Mouse (Mus musculus) forebrain, embryonic 13.5 days (tissue): ENCODE results near the gene Cldn19. TPM values are rescaled to one million over a fixed set of nuclear protein-coding genes. Genes with fewer than 3 reads are reported as not detected.

Experiments
- ATAC-seq: fragments of 200-750 bp; cut with Nextera tagmentation; 2 replicates; pipeline ENCODE4 v1.8.0; 2017
- H3K27ac ChIP-seq: fragments of 300-500 bp; sonication (generic); 2 replicates; pipeline ENCODE4 v1.5.1; 2015; ENCODE audit warnings: inconsistent platforms, mild to moderate bottlenecking, moderate library complexity
- H3K27me3 ChIP-seq: fragments of 300-500 bp; sonication (generic); 2 replicates; pipeline ENCODE4 v1.6.1; 2015; ENCODE audit warnings: mild to moderate bottlenecking, inconsistent platforms
- H3K36me3 ChIP-seq: fragments of 300-500 bp; sonication (generic); 2 replicates; pipeline ENCODE4 v1.6.1; 2015; ENCODE audit warnings: mild to moderate bottlenecking, inconsistent platforms; ENCODE audit not compliant: poor library complexity, severe bottlenecking
- H3K4me1 ChIP-seq: fragments of 300-500 bp; sonication (generic); 2 replicates; pipeline ENCODE4 v1.6.1; 2015; ENCODE audit warnings: inconsistent platforms
- H3K4me2 ChIP-seq: fragments of 300-500 bp; sonication (generic); 2 replicates; pipeline ENCODE4 v1.6.1; 2015; ENCODE audit warnings: inconsistent platforms, mild to moderate bottlenecking, moderate library complexity
- H3K4me3 ChIP-seq: fragments of 300-500 bp; sonication (generic); 2 replicates; pipeline ENCODE4 v1.5.1; 2015; ENCODE audit warnings: mild to moderate bottlenecking, inconsistent platforms
- H3K9ac ChIP-seq: fragments of 300-500 bp; sonication (generic); 2 replicates; pipeline ENCODE4 v1.6.1; 2015; ENCODE audit warnings: mild to moderate bottlenecking, inconsistent platforms
- H3K9me3 ChIP-seq: fragments of 300-500 bp; sonication (generic); replicated peaks from 2 replicates; pipeline ENCODE4 v1.6.1; 2016; ENCODE audit warnings: inconsistent platforms
- WGBS: fragments of 180-500 bp; shearing (Covaris S2); methylation state at CpG from one replicate; pipeline ENCODE4 v1.1.7; 2015; 5-methylcytosine and 5-hydroxymethylcytosine counted together
- polyA plus RNA-seq: library from polyadenylated mRNA; unstranded; fragments of >200 nt; fragmentation: Nextera tagmentation; extraction: Ambion mirVana; gene quantifications from 2 replicates; pipeline ENCODE4 v1.2.1, GENCODE M21; 2015

The Cldn19 gene
- polyA plus RNA-seq, 1 experiment from 2014 or later = 0.18 TPM

GRCm38 (mm10) chr4:119285336-119285735 is 30.1 kb downstream of the Cldn19 start:
- H3K4me1 ChIP-seq = peaks cover 18% of the 10 kb centered on the region; the same call in 1 of the 2 replicates
- no peak overlapping the region for H3K4me3 ChIP-seq
- 84% methylated on average over 2 of the region's 2 CpGs for WGBS
- no peaks in the 10 kb centered on the region for H3K27me3 ChIP-seq
- no peaks in the 10 kb centered on the region for H3K9me3 ChIP-seq
- no peak for ATAC-seq
- no peak overlapping the region for H3K4me2 ChIP-seq
- H3K36me3 ChIP-seq = peaks cover 69% of the 10 kb centered on the region
- no peak overlapping the region for H3K9ac ChIP-seq
- no peak overlapping the region for H3K27ac ChIP-seq

GRCm38 (mm10) chr4:119291921-119292320 is 36.7 kb downstream of the Cldn19 start:
- no peak for ATAC-seq
- H3K4me1 ChIP-seq = peaks cover 43% of the 10 kb centered on the region
- H3K27me3 ChIP-seq = no peaks in the 10 kb centered on the region
- peak overlapping the region; percentile 94 for H3K9ac ChIP-seq
- peak overlapping the region; percentile 86 for H3K4me2 ChIP-seq
- no peaks in the 10 kb centered on the region for H3K9me3 ChIP-seq
- WGBS = 63% methylated on average over 1 of the region's 1 CpGs
- H3K27ac ChIP-seq = no peak overlapping the region
- H3K4me3 ChIP-seq = peak overlapping the region; percentile 96
- H3K36me3 ChIP-seq = peaks cover 29% of the 10 kb centered on the region

GRCm38 (mm10) chr4:119292771-119293573 is 37.8 kb downstream of the Cldn19 start:
- no peaks in the 10 kb centered on the region for H3K9me3 ChIP-seq
- WGBS = under 1% methylated on average over 24 of the region's 24 CpGs
- H3K27me3 ChIP-seq = no peaks in the 10 kb centered on the region
- ATAC-seq = 0 out of 2 replicates have a peak, but pooled peaks have one; percentile 25
- H3K4me2 ChIP-seq = peak overlapping the region; percentile 86
- H3K4me3 ChIP-seq = peak overlapping the region; percentile 96
- H3K27ac ChIP-seq = peak overlapping the region; percentile 86
- H3K9ac ChIP-seq = peak overlapping the region; percentile 94
- peaks cover 41% of the 10 kb centered on the region for H3K4me1 ChIP-seq
- peaks cover 23% of the 10 kb centered on the region for H3K36me3 ChIP-seq

- Histone ChIP-seq H3K27ac (peak overlapping the region; percentile 86), H3K9me3 (no peaks in the 10 kb centered on the region), H3K36me3 (peaks cover 17% of the 10 kb centered on the region), H3K9ac (peak overlapping the region; percentile 94), H3K4me3 (peak overlapping the region; percentile 96), H3K4me2 (peak overlapping the region; percentile 86), H3K27me3 (no peaks in the 10 kb centered on the region), H3K4me1 (peaks cover 41% of the 10 kb centered on the region)
- 0% methylated on average over 42 of the region's 80 CpGs for WGBS
- ATAC-seq = peak; percentile 25
Measured at GRCm38 (mm10) chr4:119293574-119294258, 38.5 kb downstream of the Cldn19 start.

- no peaks in the 10 kb centered on the region for H3K9me3 ChIP-seq
- H3K9ac ChIP-seq = peak within 1 kb of the TSS; percentile 94
- H3K4me2 ChIP-seq = peak within 1 kb of the TSS; percentile 86
- H3K27ac ChIP-seq = peak within 1 kb of the TSS; percentile 93
- WGBS = 0% methylated on average over 41 of the region's 61 CpGs
- peak; percentile 99 for ATAC-seq
- peaks cover 38% of the 10 kb centered on the region for H3K4me1 ChIP-seq
- no peaks in the 10 kb centered on the region for H3K27me3 ChIP-seq
- peaks cover 13% of the 10 kb centered on the region; the same call in 1 of the 2 replicates for H3K36me3 ChIP-seq
- H3K4me3 ChIP-seq = peak within 1 kb of the TSS; percentile 96
Measured at GRCm38 (mm10) chr4:119294415-119295133, 39.4 kb downstream of the Cldn19 start, which contains the start of gene Ybx1. Gene Ybx1, minus strand, starts transcription at chr4:119294604.

- 9% methylated on average over 6 of the region's 6 CpGs for WGBS
- peaks cover 33% of the 10 kb centered on the region for H3K4me1 ChIP-seq
- peak overlapping the region; percentile 86 for H3K4me2 ChIP-seq
- peak overlapping the region; percentile 96 for H3K4me3 ChIP-seq
- H3K27ac ChIP-seq = peak overlapping the region; percentile 93
- H3K36me3 ChIP-seq = peaks cover 13% of the 10 kb centered on the region; the same call in 1 of the 2 replicates
- H3K9me3 ChIP-seq = no peaks in the 10 kb centered on the region
- no peaks in the 10 kb centered on the region for H3K27me3 ChIP-seq
- H3K9ac ChIP-seq = peak overlapping the region; percentile 87
- no peak for ATAC-seq
Measured at GRCm38 (mm10) chr4:119295134-119295453, 39.9 kb downstream of the Cldn19 start.

- Histone ChIP-seq H3K4me1 (peaks cover 11% of the 10 kb centered on the region), H3K4me2 (no peak overlapping the region), H3K9me3 (no peaks in the 10 kb centered on the region), H3K27me3 (no peaks in the 10 kb centered on the region), H3K36me3 (peaks cover 4% of the 10 kb centered on the region), H3K9ac (no peak overlapping the region), H3K4me3 (no peak overlapping the region), H3K27ac (no peak overlapping the region)
- no peak for ATAC-seq
- WGBS = 89% methylated on average over 2 of the region's 2 CpGs
Measured at GRCm38 (mm10) chr4:119297361-119297760, 42.1 kb downstream of the Cldn19 start.

GRCm38 (mm10) chr4:119300761-119301160 is 45.5 kb downstream of the Cldn19 start:
- no peak overlapping the region for H3K4me2 ChIP-seq
- H3K9ac ChIP-seq = no peak overlapping the region
- no peaks in the 10 kb centered on the region for H3K9me3 ChIP-seq
- H3K4me1 ChIP-seq = no peaks in the 10 kb centered on the region
- H3K36me3 ChIP-seq = peaks cover 7% of the 10 kb centered on the region
- H3K27ac ChIP-seq = no peak overlapping the region
- H3K27me3 ChIP-seq = no peaks in the 10 kb centered on the region
- no peak for ATAC-seq
- no peak overlapping the region for H3K4me3 ChIP-seq
- WGBS = 93% methylated on average over 3 of the region's 3 CpGs

GRCm38 (mm10) chr4:119301777-119302176 is 46.6 kb downstream of the Cldn19 start:
- Histone ChIP-seq H3K4me3 (no peak overlapping the region), H3K27ac (no peak overlapping the region), H3K9me3 (no peaks in the 10 kb centered on the region), H3K9ac (no peak overlapping the region), H3K4me1 (no peaks in the 10 kb centered on the region), H3K27me3 (no peaks in the 10 kb centered on the region), H3K36me3 (peaks cover 10% of the 10 kb centered on the region), H3K4me2 (no peak overlapping the region)
- no peak for ATAC-seq
- WGBS = 81% methylated on average over 3 of the region's 3 CpGs

GRCm38 (mm10) chr4:119303291-119303690 is 48.1 kb downstream of the Cldn19 start:
- ATAC-seq = no peak
- no peaks in the 10 kb centered on the region for H3K27me3 ChIP-seq
- no peaks in the 10 kb centered on the region for H3K9me3 ChIP-seq
- peaks cover 25% of the 10 kb centered on the region for H3K36me3 ChIP-seq
- 92% methylated on average over 8 of the region's 8 CpGs for WGBS
- no peak overlapping the region for H3K4me3 ChIP-seq
- H3K9ac ChIP-seq = no peak overlapping the region
- no peak overlapping the region for H3K4me2 ChIP-seq
- H3K27ac ChIP-seq = no peak overlapping the region
- no peaks in the 10 kb centered on the region for H3K4me1 ChIP-seq

- Histone ChIP-seq H3K4me1 (no peaks in the 10 kb centered on the region), H3K4me3 (no peak overlapping the region), H3K36me3 (peaks cover 40% of the 10 kb centered on the region), H3K9ac (no peak overlapping the region), H3K9me3 (no peaks in the 10 kb centered on the region), H3K27ac (no peak overlapping the region), H3K27me3 (no peaks in the 10 kb centered on the region), H3K4me2 (no peak overlapping the region)
- 82% methylated on average over 5 of the region's 5 CpGs for WGBS
- no peak for ATAC-seq
Measured at GRCm38 (mm10) chr4:119305418-119305817, 50.2 kb downstream of the Cldn19 start.
